Mouse (Mus musculus): Measurements from ENCODE around the gene Nphp4. TPM values are rescaled to one million over a fixed set of nuclear protein-coding genes. Genes with fewer than 3 reads are reported as not detected.

Gene Nphp4
- polyA plus RNA-seq (2017; shearing (Covaris generic)), result under 1 TPM in 1 of 2 experiments, not detected in 1; 0.37 TPM

GRCm38 (mm10) chr4:152476427-152477023 lies at the start of gene Nphp4:
Nphp4 (plus strand) TSS chr4:152476706.

GRCm38 (mm10) chr4:152477466-152478223 lies 1.1 kb downstream of the Nphp4 start, which contains the start of gene Kcnab2:
Kcnab2 (minus strand) TSS chr4:152477871.

Other genes with a start within 250 kb of the Nphp4 start
- gene Gpr153, start 202.5 kb upstream of the Nphp4 start, polyA plus RNA-seq (2017; shearing (Covaris generic)), result under 1 TPM; 0.20 to 0.23 TPM
- under 1 TPM in 1 of 2 experiments, not detected in 1; 0.18 TPM for gene Hes3, start 185.0 kb upstream of the Nphp4 start, polyA plus RNA-seq (2017; shearing (Covaris generic))
- 10 to 100 TPM; 13.3 to 19.7 TPM for gene Icmt, start 179.5 kb upstream of the Nphp4 start, polyA plus RNA-seq (2017; shearing (Covaris generic))
- gene Rnf207, start 157.7 kb upstream of the Nphp4 start, polyA plus RNA-seq (2017; shearing (Covaris generic)), result under 1 TPM in 1 of 2 experiments, not detected in 1; 0.31 TPM
- 100 to 1,000 TPM; 425 to 627 TPM for gene Rpl22, start 151.0 kb upstream of the Nphp4 start, polyA plus RNA-seq (2017; shearing (Covaris generic))
- gene Chd5, start 138.1 kb upstream of the Nphp4 start, polyA plus RNA-seq (2017; shearing (Covaris generic)), result under 1 TPM; 0.02 to 0.10 TPM
- 100 to 1,000 TPM; 105 to 145 TPM for gene Kcnab2, start 1.2 kb downstream of the Nphp4 start, polyA plus RNA-seq (2017; shearing (Covaris generic))

All from activated CD4-positive, CD25-positive, alpha-beta regulatory T cell (primary cell).